Mouse (Mus musculus) ZHBTc4 (cell line): ENCODE data around the gene Siglec1.
"Not testable (repeated sequence)": the region's sequence is repeated elsewhere in the genome, so short reads cannot be mapped to it uniquely, and the experiment has no call there.

Experiments
- DNase-seq: peaks from one replicate; pipeline ENCODE4 v3.0.0-alpha.2; 2011; ENCODE audit warnings: low read depth, low spot score

Siglec1 gene

GRCm38 (mm10) chr2:131052862-131053418 lies 33.6 kb downstream of the Siglec1 start:
- no peak for DNase-seq

GRCm38 (mm10) chr2:131052043-131052442 lies 34.5 kb downstream of the Siglec1 start:
- no peak for DNase-seq

DNA sequence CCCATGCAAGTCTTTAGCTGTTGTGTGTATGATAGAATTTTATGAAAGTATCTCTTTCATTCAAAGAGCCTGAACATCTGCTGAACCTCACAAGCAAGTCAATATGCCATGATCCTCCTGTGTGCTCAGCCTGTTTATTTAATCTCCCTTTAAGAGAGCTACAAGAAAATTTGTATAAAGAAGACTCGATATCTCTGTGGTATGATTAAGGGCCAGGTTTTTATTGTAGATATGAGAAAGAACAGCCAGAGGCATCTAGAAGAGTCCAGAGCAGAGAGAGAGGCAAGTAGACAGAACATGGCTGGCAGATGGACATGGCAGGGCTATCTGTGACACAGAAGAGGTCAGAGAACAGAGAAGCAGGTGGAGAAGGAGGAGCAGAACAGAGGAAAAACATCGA lies 40.5 kb downstream of the Siglec1 start:
- no peak for DNase-seq

GRCm38 (mm10) chr2:131044989-131045720 lies 41.4 kb downstream of the Siglec1 start:
- DNase-seq, result no peak

- peak; percentile 22 for DNase-seq
These were observed 42.2 kb downstream of the Siglec1 start for GRCm38 (mm10) chr2:131044354-131044852.

DNA sequence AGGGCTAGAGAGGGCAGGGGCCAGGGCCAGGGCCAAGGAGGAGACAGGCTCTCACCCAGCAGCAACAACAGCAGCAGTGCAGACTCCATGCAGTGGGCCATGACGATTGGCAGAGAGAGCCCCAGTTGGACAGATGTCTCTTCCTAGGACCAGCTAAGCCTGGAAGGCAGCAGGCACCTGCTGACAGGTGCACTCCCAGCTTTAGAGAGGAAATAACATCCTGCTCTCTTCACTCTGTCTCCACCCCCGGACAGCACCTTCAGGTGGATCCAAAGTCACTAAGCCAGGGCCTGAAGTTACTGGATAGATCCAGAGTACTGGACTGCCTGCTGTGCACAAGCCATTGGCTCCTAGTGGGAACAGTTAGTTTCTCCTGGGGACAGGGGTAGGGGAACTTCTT lies 43.6 kb downstream of the Siglec1 start, which contains the start of gene Gfra4:
Gfra4 (minus strand) TSS at position 101 of the 400 bp plus-strand sequence.
- DNase-seq, result no peak

DNA sequence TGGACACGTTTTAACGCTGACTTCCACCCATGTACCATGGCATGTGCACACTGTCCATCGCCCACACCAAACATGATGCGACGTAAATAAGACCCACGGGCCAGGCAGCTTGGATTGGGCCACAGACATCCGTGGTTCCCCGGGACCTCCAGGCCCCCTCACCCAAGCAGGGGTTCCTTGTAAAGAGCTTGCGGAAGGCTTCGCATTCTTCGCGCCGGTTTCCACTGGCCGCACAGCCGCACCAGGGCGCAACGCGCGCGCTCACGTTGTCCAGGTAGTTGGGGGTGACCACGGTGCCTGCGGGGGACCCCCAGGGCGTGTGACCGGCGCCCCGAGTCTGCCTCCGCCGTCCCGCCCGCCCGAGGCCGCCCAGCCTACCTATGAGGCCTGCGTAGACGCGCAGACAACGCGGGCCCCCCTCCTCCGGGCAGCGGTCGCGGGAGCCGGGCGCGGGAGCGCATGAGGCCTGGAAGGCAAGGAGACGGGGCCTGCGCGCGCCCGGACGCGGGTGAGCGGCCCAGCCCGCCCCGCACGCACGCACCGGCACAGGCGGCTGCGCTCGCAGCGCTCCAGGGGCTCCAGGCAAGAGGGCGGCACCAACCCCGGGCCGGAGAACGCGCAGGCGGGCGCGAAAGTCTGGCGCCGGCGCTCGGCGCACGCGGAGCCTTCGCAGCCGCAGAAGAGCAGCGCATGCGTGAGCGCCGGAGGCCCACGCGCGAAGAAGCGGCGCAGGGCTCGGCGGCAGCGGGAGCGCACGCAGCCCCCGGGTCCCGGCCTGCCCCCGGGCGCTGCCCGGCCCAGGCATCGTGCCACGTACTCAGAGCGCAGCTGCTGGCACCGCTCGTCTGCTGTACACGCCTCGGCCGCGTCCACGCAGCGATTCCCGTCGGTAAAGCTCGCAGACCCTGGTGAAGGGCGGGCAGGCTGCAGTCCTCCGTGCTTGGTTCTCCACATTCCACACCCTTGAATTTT lies 45.4 kb downstream of the Siglec1 start:
- peak; percentile 61 for DNase-seq

DNA sequence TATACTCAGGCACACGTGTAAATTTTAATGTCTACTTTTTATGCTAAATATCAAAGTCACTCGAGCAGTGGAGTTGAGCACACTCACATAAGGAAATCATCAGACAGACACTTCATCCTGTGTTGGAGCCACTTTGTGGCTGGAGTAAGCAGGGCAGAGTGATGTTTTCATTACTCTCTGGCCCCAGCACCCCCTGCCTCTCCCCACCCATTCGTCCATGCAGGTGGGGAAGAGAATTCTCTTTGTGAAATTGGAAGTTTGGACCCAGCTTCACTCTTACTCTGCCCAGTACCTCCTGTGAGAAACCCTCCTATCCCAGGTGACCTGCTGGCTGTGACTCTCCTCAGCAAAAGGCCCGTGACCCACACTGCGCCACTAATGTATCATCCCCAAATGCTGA lies 47.9 kb downstream of the Siglec1 start:
- DNase-seq, result no peak

DNA sequence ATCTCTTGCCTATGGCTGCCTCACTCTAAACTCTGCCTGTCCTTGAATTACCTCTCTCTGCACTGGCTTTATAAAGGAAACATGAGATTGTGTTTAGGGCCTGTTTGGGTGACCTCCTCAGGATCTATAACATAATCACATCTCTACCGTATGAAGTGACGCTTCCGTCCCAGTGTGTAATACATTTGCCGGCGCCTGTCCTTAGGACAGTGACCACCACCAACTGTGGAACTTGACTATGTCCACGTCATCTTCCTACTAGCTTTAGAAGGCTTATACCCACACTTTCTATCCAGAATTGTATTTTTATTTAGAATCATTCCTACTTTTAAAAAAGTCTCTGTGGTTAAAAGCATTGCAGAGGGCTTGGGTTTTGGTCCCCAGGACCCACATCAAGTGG lies 48.4 kb downstream of the Siglec1 start:
- no peak for DNase-seq

DNA sequence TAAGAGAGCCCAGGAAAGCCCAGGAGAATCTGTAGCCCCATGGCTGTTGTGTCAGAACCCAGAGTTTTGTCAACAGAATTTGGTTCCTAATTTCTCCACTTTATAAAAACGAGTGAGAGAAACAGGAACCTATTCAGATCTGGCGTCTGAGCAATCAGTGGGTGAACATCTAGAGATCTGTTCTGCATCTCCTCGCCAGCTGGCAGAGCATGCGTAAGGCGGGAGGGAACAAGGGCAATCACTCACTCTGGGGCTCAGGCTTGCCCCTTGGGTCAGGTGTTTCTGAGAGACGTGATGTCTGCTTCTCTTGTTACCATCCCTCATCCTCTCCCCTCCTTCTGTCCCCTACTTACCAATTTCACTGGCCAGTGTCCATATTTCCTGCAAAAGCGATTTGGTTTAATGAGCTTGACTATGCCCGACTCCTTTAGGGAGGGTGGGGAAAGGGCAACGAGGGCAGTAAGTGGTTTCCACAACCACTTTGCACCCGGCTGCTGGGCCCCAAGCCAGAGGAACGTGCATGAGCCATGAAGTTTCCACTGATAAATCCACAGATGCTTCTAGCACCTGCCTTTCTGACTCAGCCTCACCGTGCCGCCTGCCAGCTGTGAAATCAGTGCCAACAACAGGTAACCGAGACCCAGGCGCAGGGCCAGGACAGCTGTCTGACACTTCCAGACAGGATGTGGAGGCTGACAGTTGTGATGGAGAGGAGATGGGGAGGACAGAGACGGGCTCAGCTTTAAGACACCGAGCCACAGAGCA lies 49.2 kb downstream of the Siglec1 start:
- DNase-seq, result no peak

GRCm38 (mm10) chr2:131036757-131037156 lies 49.8 kb downstream of the Siglec1 start:
- DNase-seq, result no peak

DNA sequence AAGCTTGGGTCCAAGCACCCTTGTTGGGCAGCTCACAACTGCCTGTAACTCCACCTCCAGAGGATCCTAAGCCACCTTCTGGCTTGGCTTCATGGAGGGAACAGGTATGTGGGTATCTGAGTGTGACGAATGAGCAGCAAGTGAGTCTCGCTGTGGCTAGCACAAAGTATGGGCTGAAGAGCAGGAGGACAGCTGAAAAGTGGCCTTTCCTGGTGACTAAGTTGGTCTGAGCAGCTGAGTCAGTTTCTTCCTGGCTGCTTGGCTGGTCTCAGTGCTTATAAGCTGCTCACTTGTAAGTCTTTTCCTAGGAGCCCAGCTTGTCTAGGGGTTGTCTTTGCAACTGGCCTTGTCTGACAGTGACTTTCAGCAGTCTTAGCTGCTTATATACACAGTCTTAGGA lies 50.2 kb downstream of the Siglec1 start:
- no peak for DNase-seq

GRCm38 (mm10) chr2:131031406-131031805 lies 55.2 kb downstream of the Siglec1 start:
- not testable (repeated sequence) for DNase-seq

GRCm38 (mm10) chr2:131030998-131031397 lies 55.6 kb downstream of the Siglec1 start:
- no peak for DNase-seq

DNA sequence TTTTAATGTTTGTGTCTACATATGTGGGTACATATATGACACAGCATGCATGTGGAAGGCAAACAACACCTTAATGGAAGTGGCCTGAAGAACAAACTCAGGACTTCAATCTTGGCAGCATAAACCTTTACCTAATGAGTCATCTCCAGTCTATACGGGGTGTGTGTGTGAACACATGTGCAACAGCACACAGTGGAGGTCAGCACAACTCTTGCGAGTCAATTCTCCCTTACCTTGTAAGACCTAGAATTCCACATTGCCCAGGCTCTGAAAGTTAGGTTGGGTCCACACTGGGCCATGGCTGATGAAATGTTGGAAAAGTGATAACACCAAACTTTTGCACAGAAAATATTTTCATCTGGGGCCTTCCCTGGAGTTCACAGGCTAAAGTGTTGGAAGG lies 56.0 kb downstream of the Siglec1 start:
- DNase-seq, result no peak

DNA sequence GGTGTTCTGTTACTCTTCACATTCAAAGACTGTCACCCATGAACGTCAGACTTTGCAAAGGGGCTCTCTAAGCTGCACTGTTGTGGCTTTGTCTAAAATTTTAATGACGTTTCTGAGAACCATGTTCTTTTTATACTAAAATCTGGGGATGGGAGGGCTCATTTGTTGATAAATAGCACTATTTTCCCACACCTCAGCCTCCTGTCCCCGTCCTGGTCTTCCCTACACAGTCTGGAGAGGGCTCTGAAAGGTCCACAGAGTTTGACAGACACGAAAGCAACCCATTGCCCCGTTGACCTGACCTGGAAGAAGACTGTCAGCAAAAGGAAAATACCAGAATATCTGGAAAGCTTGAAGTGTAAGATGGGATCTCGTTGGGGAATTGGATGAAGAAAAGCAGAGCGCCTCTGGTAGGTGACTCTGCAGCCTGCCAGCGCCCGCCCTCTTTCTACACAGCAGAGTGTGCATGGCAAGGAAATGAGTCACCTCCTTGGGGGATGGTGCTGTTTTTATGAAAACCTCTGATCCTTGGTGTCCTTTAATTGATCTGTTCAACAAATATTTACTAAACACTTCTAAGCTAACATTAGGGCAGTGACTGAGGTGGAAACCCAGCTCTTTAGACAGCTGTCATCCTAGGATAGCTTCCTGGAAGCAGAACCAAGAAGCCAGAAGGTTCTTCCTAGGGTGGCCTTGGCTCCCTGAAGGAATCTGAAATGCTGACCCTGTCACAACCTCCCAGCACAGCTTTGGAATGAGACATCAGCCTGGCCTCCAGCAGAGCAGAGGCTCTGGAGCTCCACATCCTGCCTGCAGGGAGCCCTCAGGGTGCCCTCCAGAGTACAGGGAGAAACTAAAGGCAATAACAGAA lies 57.3 kb downstream of the Siglec1 start:
- no peak for DNase-seq

DNA sequence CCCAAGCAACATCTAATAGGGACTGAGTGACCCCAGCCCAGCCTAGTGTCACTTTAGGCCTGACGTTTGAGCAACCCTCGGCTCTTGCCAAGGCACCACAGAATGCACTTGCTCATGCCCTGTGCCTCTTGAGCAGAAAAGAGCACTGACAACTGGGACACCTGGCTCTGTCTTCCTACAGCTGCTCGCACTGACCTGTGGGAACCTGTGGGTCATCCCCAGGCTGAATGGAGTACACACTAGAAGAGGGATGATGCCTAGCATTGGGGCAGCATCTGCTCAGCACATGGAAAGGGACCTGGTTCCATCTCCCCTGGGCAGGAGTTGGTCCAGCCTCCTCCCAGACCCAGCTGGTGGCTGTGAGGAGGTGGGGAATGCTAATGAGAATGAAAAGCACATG lies 59.6 kb downstream of the Siglec1 start:
- no peak for DNase-seq

- no peak for DNase-seq
These were observed 61.3 kb downstream of the Siglec1 start for GRCm38 (mm10) chr2:131025230-131025629.
